Mouse (Mus musculus) T-cell, adult 2 months (primary cell): ENCODE data around the gene Ano1.

ENCODE experiments used
- DNase-seq: peaks from one replicate; pipeline ENCODE4 v3.0.0; 2022; ENCODE audit warnings: low spot score

Gene Ano1

DNA sequence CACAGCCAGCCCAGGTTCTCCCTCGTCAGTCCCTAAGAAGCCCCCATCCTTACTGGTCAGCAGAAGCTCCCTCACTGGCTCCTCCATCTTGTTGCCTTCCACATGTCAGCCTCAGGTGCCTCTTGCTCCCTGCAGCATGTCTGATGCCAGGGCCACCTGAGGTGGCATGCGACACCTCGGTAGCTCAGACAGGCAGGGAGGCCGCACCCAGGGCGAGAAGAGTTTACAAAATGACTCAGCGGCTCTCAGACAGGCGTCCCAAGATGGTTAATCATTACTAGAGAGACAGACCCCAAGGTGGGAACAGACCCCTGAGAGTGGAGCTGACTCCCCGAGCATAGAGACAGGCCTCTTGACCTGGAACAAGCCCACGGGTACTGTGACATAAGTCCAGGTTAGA, at the start of gene Ano1:
Ano1 (minus strand) TSS at position 142 of the 400 bp plus-strand sequence.
- no peak for DNase-seq

DNA sequence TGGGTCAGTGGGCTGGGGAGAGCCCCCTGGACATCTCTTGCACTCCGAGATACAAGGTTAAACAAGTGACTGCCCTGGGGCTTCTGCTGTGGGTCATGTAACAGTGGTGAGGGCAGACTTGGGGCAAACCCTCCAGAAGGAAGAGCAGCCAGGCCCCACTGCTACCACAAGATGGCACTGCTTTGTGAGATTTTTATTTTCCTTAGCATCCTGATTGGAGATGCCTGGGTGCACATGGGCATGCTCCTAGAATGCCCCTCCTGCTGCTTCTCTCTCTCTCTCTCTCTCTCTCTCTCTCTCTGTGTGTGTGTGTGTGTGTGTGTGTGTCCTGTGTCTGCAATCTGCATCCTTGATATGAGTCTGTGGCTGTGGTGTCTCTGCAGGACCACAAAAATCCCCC, 46.7 kb upstream of the Ano1 start:
- no peak for DNase-seq

DNA sequence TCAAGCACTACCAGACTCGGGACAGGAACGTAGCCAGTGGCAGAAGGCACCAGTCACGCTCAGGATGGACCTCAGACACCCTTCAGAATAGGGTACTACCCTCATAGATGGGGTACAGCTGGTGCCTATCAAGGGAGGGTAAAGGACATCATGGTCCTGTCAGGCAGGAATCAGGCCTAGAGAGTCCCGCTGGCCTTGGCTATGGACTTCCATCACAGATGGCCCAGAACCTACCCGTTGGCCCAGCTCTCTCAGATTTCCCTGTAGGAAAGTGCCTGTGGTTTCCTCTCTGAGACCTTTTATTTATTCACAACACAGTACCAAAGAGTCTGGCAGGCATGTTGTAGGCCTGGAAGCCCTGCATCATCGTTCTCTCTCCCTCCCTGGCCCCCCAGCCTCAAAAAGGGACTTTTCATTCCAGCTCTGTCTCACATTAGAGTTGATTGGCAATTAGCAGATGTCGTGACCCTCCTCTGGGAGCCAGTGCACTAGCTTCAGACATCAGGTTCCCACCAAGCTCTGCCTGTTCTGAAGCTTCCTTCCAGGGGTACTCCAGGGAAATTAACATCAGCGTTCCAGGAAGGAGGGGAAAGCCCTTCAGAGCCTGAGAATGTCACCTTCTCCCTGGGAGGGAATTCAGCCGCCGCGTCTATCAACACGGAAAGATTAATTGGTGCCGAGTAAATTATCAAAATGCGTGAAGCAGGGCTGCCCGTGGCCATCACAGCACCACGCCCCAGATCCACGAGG, 45.4 kb upstream of the Ano1 start:
- no peak for DNase-seq

DNA sequence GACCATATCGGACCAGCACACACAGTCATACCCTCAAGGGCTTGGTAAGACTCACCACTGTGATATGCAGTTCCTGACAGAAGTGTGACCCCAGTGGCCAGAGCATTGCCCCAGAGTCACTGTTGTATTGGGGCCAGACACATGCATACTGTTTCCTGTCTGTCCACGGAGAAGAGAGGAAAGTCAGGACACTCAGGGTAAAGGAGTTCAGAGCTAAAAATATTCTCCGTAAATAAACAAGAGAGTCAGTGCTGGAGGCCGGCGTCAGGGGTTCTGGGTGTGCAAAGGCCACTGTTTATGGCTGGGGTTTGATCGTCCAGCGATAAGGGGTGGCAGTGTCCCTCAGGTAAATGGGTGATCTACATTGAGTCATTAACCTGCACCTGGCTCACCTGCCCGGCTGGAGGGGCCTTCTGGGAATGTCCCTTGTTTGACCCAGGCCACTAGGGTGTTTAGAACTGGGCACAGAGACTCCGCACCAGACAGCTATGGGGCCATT, 44.3 kb upstream of the Ano1 start:
- no peak for DNase-seq

DNA sequence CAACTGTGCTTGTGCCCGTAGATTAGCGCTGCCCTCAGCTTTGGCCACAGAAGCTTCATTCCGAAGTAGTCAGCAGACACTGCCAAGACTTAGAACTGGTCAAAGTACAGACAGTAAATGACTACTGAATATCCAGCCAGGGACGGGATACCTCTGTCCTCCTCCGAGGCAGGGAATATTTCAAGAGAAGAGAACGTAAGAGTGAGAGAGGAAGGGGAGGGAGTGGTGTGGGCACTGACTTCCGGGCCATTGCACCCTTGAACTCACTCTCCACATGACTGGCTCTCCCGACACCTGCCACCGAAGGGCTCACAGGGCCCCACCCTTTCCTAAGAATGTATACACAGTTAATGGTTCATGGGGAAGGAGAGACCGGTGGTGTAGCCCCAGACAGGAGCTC, 41.5 kb upstream of the Ano1 start:
- no peak for DNase-seq

DNA sequence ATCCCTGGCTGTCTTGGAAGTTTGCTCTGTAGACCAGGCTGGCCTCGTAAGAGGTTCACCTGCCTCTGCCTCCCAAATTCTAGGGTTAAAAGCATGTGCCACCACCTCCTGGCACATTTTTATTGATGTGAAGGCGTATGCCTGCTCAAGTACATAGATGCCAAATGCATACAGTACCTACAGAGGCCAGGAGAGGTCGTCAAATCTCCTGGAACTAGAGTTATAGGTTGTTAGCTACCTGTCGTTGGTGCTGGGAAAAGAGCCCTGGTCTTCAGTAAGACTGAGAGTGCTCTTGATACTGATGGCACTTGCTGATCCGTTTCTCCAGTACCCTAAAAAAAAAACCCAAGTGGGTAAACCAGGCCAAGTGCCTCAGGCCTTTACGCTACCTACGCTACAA, 39.7 kb upstream of the Ano1 start:
- DNase-seq = no peak

DNA sequence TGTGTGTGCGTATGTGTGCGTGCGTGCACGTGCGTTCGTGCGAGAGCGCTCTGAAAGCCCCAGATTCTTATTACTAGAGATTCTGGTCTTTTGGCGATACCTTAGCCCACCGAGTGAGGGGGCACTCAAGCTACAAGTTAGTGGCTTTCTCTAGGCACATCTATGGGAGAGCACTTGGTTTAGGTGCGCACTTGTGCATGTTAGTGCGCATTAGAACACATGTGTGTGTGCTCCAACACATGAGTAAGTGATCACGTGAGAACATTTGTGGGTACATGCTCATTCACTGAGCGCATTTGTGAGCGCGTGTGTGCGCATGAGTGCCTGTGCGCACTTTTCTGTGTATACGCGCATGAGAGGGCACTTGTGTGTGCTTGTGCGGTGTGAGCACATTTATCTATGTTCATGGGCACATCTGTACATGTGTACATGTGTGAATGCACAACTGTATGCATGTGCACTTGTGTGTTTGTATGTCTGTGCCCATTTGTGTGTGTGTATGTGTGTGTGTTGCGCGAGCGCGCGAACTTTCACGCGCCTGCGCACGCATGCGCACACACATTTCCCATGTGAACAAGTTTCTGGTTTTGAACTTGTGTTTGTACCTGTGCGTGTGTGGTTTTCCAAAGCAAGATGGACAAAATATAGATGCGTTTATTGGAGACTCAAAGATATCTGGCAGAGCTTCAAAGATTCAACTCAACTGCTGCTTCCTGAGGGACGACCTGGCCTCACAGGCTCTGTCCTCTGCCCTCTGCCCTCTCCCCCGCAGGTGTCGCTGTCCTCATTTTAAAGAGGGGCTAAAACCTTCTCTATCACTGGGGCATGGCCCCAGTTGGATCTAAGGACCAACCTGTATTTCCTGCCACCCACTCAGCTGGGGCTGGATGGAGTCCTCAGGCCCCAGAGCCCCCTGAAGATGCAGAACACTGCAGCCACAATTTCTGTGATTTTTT, 38.1 kb upstream of the Ano1 start:
- no peak for DNase-seq

DNA sequence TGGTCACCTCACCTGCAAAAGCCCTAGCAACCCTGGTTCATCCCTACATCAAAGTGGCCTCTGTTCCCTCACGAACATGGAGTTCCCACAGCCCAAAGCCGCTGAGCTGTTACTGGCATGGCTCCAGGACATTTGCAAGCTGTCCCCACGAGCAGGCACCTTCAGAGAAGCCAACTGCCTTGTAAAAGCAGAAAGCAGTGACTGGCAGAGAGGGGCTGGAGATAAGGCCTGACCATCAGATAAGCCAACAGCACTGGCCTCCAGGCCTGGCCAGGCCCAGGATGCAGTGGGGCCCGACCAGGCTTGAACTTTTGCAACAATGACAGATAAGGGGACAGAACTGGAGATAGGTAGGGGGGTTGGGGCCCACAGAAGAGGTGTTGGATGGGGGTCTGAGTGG, 36.9 kb upstream of the Ano1 start:
- DNase-seq = no peak

DNA sequence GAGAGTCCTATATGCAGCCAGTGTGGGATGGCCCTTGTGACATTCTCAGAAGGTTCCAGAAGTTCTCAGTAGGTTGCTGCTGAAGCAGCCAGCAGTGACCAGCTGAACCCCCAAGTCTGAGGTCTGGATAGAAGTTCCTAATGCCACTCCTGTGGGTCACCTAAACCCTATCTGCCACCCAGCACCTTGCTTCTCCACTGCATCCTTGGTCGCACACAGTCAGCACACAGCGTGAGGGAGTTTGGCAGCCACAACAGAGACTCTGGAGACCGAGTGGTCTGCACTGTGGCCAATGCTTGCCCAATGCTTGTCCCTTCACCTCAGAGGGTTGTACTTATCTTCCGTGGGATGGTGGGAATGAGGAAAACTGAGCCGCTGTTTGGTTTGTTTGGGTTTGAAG, 35.7 kb upstream of the Ano1 start:
- DNase-seq = no peak

DNA sequence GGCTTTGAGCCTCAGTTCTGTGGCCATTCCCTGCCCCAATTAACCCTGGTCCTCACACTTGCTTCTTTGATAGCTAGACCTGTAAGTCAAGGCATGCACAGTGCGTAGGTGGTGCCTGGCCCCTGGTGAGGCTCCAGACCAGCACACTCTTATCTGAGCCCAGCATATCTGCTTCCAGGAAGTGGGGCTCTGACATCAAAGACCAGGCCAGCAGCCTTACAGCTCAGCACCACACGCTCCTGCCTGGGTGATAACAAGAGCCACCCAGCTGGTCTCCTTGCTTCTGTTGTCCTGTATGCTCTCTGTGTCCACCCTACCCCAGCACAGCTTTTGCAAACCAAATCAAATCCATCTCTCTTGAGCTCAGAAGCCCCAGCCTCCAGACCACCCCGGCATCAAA, 34.8 kb upstream of the Ano1 start:
- no peak for DNase-seq

DNA sequence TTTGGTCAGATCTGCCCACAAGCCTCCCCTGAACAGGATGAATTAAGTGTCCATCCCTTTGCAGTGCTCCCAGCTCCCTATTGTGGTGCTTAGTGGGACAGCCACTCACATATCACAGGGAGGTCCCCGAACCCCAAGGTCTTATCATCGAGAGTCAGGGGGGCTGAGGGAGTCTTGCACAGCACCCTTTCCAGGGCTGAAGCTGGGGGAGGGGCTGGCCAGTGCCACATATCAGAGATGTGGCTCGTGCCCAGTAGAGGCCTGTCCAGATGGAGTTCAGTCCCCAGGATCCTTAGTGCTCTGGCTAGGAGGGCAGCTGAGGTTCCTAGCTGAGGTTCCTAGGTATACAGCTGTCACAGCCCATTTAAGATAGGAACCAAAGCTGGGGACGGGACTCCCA, 32.4 kb upstream of the Ano1 start:
- no peak for DNase-seq

DNA sequence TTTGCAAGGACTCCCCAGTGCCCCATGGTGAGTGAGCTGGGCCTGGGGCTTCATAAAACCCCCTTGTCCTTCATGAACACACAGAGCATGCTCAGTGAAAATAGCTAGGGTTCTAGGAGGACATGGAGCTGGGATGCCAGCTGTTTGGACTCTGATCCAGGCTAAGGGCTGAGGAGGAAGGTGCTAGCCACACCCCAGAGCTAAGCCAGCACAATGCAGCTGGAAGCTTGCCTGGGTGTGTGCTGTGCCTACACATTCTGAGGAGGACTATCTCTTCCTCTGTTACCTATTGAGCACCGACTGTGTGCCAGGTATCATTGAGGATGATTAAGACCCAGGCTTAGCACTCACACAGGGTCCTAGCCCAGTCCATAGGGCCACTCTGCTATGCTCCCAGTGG, 30.6 kb upstream of the Ano1 start:
- DNase-seq = no peak

DNA sequence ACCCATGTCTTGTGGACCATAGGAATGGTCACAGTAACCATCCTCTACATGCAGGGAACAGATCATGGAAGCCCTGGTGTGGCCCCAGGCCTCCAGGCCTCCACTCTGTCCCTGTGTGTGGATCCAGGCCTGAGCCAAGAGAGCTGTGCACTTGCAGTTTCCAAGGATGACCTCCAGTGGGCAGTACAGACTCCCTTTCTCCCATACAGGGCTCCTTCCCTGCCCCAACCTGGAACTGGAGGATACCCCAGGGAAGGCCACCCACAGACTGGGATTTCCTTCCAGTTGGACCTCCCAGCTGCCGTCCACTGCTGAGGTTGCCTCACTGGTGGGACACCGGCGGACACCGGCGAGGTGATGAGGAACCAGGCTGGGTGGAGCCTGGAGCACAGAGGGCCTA, 29.6 kb upstream of the Ano1 start:
- no peak for DNase-seq

DNA sequence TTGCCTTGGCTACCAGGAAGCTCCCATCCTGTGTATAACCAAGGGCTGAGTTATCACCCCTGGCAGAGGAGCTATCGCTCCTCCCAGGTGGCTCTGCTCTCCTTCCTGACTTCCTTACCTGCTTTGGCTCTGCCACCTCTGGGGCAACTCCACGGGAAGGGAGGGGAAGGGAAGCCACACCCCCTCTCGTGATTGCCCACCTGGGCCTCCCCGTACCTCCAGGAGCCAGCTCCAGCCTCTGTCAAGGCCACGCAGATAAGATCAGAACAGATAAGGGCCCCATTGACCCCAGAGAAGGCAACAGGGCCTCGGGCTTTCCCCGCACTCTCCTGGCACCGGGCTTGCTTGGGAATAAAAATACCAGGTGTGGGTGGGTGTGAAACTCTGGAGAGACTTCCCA, 28.4 kb upstream of the Ano1 start:
- no peak for DNase-seq

DNA sequence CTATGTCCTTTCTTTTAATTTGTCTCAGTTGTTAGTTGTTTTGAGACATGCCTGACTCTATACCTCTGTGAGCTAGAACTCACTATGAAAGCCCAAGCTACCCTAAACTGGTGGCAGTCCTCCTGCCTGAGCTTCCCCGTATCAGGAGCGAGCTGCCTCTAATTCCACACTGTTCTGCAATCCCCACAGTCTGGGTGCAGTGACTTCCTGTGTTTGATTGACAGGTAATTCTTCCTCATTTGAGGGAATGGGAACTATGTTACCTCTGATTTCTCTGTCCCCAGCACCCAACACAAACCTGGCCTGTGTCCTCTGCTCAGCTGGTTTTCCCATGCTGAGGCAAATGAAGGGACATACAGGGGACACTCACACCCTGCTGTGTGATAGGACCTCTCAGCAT, 27.9 kb upstream of the Ano1 start:
- no peak for DNase-seq

DNA sequence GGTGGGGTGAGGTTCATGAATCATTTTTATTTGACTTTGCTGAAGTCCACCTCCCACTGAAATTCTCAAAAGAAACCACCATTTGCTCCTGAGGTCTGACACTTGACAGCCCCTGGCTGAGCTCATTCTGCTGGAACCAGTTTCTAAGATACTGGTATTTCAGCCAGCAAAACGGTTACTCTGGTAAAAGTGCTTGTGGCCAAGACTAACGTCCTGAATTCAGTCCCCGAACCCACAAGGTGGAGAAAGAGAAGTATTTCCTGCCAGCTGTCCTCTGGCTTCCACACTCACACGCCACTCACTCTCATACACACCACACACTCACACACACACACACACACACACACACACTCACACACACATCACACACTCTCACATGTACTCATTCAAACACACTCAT, 26.0 kb upstream of the Ano1 start:
- DNase-seq = no peak

DNA sequence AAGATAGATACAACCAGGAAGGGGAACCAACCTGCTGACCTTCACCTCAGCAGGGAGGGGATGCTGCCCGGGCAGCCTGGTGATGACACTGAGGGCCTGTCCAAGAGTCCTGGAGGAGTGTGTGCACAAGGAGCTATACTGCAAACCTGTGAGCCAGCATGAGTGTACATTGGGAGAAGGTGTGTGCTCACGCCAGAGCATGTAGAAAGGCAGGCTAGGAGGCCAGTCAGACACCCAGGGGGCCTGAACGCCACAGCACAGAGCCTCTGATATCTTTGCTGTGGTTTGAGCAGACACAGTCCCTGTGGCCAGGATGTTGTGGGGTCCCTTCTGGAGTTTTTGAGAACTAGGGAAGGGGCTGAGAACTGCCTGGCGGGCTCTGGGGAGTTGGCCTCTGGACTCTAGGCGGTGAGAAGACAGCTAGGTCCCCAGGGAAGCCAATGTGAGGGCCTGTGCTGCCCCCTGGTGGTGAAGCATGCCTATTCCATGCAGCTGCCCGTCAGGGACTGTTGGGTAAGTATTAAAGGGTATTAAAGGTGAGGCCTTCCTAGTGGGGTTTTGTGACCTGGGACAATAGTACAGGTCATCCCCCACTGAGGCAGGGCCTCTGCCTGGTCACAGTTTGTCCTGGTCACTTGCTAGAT, 24.2 kb upstream of the Ano1 start:
- DNase-seq = peak; percentile 7

DNA sequence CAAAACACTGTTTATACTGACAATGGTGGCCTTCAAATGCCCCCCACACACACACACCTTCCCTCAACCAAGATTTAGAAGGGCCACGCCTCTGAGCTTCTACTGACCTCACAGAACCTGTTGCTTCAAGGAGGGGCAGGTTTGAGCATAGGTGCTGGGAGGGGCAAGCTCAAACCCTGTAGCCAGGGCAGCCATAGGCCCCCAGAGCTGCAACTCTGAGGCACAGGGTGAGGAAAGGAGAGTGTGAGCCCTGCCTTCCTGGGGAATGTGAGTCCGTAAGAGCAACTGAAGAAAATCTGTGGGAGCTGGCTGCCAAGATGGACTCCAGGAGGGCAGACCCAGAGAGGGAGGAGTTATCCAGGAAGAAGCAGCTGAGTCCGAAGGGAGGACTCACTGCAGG, 23.4 kb upstream of the Ano1 start:
- no peak for DNase-seq

DNA sequence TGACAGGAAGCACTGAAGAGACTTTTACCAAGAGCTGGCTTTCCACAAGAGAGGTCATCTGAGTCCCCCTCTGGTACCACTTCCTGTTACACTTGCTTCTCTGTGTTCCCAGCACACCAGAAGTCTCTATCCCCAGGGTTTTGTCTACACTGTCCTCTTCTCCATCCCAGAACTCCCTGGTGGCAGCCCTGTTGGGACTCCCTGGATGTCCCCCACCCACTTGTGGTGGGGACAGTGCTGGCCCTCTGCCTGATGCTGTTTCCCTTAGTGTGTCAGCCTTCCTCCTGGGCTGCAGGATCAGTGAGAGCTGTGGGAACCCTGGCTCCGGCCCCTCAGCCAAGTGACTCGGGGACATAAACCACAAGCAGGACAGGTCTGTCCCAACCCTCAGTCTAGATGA, 22.5 kb upstream of the Ano1 start:
- no peak for DNase-seq

DNA sequence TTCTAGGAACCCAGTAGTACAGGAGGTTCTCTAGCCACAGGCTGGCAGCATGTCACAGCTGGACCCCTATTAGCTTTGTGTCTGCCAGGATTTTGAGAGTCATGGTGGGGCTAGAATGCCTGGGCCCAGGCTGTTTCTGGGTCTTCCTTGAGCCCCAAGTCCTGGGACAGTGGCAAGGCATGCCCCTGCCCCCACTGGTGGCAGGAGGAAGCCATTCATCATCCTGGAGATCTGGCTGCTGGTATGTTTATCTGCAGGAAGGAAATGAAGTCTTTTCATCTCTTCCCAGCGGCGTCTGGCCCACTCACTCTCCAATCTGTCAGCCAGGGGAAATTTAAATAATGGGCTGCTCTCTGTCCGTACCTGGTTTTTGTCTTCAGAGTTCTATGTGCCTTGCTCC, 18.3 kb upstream of the Ano1 start:
- DNase-seq = no peak

DNA sequence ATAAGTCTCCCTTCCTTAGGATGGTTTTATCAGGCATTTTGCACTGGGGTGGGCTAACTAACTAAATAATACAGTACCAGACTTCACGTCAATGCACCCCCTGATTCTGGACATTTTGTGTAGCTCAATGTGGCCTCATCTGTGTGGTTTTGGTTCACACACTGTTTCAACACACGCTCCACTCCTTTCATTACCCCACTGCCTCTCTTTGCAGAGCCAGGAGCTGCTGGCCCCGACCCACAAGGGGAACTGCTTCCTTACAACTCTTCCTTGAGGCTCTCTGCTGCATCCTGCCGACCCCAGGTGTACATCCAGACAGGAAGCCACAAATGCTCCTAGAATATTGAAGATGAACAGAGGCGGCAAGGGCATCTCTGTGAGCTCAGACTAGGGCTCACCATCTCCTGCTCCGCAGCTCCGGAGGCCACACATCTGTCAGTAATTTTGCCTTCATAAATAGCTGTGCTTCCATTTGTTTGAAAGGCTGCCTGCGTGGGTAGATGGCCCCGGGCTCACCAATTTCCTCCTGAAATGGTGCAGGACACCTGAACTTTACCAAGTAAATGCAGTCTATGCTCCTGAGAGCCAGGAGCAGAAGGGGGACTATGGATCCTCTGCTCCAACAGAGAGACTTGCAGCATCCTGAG, 17.8 kb upstream of the Ano1 start:
- DNase-seq = no peak

DNA sequence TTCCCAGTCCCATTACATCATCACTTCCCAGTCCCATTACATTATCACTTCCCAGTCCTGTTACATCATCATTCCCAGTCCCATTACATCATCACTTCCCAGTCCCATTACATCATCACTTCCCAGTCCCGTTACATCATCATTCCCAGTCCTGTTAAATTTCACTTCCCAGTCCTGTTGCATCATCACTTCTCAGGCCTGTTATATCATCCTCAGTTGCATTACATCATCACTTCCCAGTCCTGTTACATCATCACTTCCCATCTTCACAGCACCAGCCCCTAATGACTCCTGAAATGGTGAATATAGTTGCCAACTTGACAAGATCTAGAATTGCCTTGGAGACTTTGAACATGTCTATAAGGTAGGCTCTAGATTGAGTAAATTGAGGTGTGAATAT, 17.1 kb upstream of the Ano1 start:
- DNase-seq = no peak
